Mouse (Mus musculus): ENCODE results near the gene Ppp1r1b. TPM values are rescaled to one million over a fixed set of nuclear protein-coding genes. Genes with fewer than 3 reads are reported as not detected.

Ppp1r1b gene
- polyA plus RNA-seq (2016; fragmentation: Nextera tagmentation; extraction: Ambion mirVana): 30.4 and 32.2 TPM in 2 replicates

DNA sequence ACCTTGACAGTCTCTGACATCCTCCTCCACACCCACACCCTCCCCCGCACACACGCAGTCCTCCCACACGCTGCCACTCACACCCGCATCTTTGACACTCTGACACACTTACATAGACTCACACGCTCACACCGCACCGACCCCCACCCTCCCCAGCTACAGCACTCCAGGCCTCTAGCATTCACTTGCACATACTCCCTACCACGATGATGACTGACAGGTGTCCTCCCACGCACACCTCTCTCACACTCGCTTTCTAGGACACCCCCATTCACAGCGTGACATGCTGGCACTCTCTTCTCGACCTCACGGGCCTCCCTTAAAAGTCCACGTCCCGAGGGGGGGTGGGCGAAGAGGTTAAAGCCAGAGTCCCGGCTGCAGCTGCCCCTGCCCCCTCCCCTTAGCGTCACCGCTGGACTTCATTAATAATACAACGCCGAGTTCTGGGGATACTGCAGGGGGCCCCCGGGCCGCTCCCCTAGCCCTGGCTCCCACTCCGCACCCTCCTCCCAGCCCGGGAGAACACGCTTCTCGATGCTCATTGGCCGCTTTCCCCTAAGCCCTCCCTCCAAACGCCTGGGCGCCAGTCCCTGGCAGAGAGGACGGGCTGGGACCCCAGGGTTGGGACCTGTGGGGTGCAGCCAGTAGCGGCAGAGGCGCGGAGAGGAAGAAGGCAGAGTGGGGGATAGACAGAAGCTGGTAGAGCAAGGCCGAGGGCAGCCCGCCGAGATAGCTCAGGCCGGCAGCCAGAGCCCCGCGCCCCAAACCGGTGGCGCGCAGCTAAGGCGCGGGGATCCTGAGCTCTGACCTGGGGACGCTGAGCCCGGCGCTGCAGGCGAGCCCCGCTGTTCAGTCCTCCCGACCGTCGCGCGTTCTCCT, at the start of gene Ppp1r1b:
Ppp1r1b (plus strand) TSS at position 322 of the 879 bp plus-strand sequence.
- ATAC-seq (ENCODE audit: insufficient number of reproducible peaks, low FRiP score): peak; percentile 53; the same call in 1 of the 2 replicates
- H3K4me2 ChIP-seq: peak within 1 kb of the TSS; percentile 90
- under 1% methylated on average over 55 of the region's 55 CpGs for WGBS
- peaks cover 80% of the 10 kb centered on the region for H3K27me3 ChIP-seq (replicated peaks)
- H3K9ac ChIP-seq: peak within 1 kb of the TSS; percentile 72
- H3K9me3 ChIP-seq (replicated peaks): no peaks in the 10 kb centered on the region
- H3K36me3 ChIP-seq: no peaks in the 10 kb centered on the region
- peak within 1 kb of the TSS; percentile 61 for H3K4me3 ChIP-seq
- no peak within 1 kb of the TSS for H3K27ac ChIP-seq (ENCODE audit: poor library complexity, severe bottlenecking)
- peaks cover 33% of the 10 kb centered on the region for H3K4me1 ChIP-seq (replicated peaks)

- no peaks in the 10 kb centered on the region for H3K9me3 ChIP-seq (replicated peaks)
- 0 out of 2 replicates have a peak overlapping the region, but pooled peaks have one; percentile 46 for H3K9ac ChIP-seq
- H3K4me2 ChIP-seq: no peak overlapping the region
- H3K27me3 ChIP-seq (replicated peaks): peaks cover 55% of the 10 kb centered on the region
- ATAC-seq (ENCODE audit: insufficient number of reproducible peaks, low FRiP score): no peak
- H3K4me3 ChIP-seq: no peak overlapping the region
- WGBS: 31% methylated on average over 10 of the region's 10 CpGs
- no peaks in the 10 kb centered on the region for H3K36me3 ChIP-seq
- H3K4me1 ChIP-seq (replicated peaks): peaks cover 25% of the 10 kb centered on the region
- no peak overlapping the region for H3K27ac ChIP-seq (ENCODE audit: poor library complexity, severe bottlenecking)
Measured at GRCm38 (mm10) chr11:98298484-98299205, 49.6 kb upstream of the Ppp1r1b start.

DNA sequence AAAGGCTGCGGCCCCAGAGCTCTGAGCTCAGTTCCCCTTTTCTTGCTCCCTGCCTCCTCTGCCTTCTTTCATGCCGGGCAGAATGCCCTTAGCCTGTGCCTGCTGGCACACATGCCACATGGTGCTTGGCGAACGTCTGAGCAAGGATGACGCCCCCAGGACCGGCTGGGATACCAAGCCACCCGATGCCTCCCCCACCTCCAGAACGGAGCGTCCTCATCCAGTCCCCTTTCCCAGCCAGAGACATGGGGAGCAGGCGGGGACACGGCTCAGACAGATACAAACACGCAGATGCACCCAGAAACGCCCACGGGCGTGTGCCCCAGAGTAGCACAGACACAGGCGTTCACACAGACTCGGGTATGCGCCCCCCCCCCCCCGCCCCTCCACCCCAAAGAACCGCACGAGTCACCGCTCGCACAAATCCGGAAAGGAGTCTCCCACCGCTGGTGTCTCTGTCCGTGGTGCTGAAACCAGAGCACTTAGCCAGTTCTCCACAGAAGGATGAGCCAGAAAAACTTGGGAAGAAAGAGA, 34.3 kb upstream of the Ppp1r1b start:
- Histone ChIP-seq H3K36me3 (no peaks in the 10 kb centered on the region), H3K9ac (no peak overlapping the region), H3K27ac (ENCODE audit: poor library complexity, severe bottlenecking) (no peak overlapping the region), H3K4me2 (peak overlapping the region; percentile 53), H3K4me3 (no peak overlapping the region), H3K4me1 (replicated peaks) (0 out of 2 replicates have a peak, but pooled peaks cover 4% of the 10 kb centered on the region), H3K9me3 (replicated peaks) (no peaks in the 10 kb centered on the region), H3K27me3 (replicated peaks) (peaks cover 98% of the 10 kb centered on the region)
- WGBS: 3% methylated on average over 26 of the region's 26 CpGs
- ATAC-seq (ENCODE audit: insufficient number of reproducible peaks, low FRiP score): no peak

GRCm38 (mm10) chr11:98317479-98317878, 30.7 kb upstream of the Ppp1r1b start:
- 4% methylated on average over 7 of the region's 7 CpGs for WGBS
- H3K4me2 ChIP-seq: no peak overlapping the region
- 0 out of 2 replicates have a peak, but pooled peaks cover 4% of the 10 kb centered on the region for H3K4me1 ChIP-seq (replicated peaks)
- no peak overlapping the region for H3K27ac ChIP-seq (ENCODE audit: poor library complexity, severe bottlenecking)
- ATAC-seq (ENCODE audit: insufficient number of reproducible peaks, low FRiP score): no peak
- H3K4me3 ChIP-seq: no peak overlapping the region
- no peaks in the 10 kb centered on the region for H3K36me3 ChIP-seq
- peaks cover 100% of the 10 kb centered on the region for H3K27me3 ChIP-seq (replicated peaks)
- no peaks in the 10 kb centered on the region for H3K9me3 ChIP-seq (replicated peaks)
- H3K9ac ChIP-seq: no peak overlapping the region

DNA sequence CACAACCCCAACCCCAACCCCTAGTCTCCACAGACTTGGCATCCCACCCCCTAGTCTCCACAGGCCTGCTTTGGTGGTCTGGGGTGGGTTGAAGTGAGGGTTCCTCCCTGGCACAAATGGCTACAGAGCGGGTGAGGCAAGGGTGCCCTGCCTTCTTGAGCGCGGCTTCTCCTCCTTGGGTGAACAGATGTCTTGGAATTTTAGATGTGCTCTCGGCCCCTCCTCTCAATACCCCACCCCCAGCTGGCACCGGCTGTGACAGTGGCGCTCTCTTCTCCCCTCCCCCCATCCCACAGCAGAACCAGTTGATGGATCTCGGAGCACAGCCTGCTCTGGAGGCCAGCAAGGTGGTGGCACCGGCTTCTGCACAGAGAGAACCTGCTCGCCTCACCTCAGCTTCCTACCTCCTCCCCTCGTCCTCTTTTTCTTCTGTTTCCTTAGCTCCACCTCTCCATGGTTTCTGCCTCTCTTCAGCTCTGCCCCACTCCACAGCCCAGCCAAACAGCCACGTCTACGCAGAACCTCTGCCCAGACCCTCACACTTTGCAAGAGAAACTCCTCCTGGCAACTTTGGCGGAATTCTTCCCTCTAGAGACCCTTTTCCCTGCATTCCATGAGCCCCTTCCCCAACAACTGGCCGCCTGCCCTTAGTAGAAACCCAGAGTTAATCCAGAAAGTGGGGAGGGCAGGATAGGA, 29.6 kb upstream of the Ppp1r1b start:
- Histone ChIP-seq H3K9me3 (replicated peaks) (no peaks in the 10 kb centered on the region), H3K4me3 (no peak overlapping the region), H3K27ac (ENCODE audit: poor library complexity, severe bottlenecking) (no peak overlapping the region), H3K4me1 (replicated peaks) (0 out of 2 replicates have a peak, but pooled peaks cover 4% of the 10 kb centered on the region), H3K27me3 (replicated peaks) (peaks cover 100% of the 10 kb centered on the region), H3K9ac (no peak overlapping the region), H3K36me3 (no peaks in the 10 kb centered on the region), H3K4me2 (no peak overlapping the region)
- WGBS: 2% methylated on average over 14 of the region's 14 CpGs
- ATAC-seq (ENCODE audit: insufficient number of reproducible peaks, low FRiP score): no peak

GRCm38 (mm10) chr11:98319120-98319519, 29.1 kb upstream of the Ppp1r1b start:
- peaks cover 100% of the 10 kb centered on the region for H3K27me3 ChIP-seq (replicated peaks)
- WGBS: 5% methylated on average over 15 of the region's 15 CpGs
- H3K27ac ChIP-seq (ENCODE audit: poor library complexity, severe bottlenecking): no peak overlapping the region
- no peaks in the 10 kb centered on the region for H3K4me1 ChIP-seq (replicated peaks)
- no peak overlapping the region for H3K9ac ChIP-seq
- ATAC-seq (ENCODE audit: insufficient number of reproducible peaks, low FRiP score): no peak
- H3K36me3 ChIP-seq: no peaks in the 10 kb centered on the region
- H3K4me3 ChIP-seq: no peak overlapping the region
- H3K9me3 ChIP-seq (replicated peaks): no peaks in the 10 kb centered on the region
- no peak overlapping the region for H3K4me2 ChIP-seq

DNA sequence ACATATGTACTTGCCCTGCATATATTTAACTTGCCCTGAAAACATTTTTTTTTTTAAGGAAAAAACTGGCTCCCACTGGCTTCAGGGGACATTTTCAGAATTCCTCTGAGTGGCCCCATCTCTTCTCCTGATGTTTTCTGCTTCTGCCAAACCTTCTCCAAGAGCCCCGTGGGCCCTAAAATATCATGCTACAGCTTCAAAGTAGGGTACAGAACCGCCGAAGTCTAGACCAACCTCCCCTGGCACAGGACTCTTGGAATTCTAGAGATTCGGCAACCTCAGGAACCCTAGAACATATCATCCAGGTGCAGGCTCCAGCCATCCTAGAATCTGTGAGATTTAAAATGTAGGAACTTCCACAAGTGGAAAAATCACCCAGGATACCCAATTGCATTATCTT, 28.7 kb upstream of the Ppp1r1b start:
- Histone ChIP-seq H3K9ac (no peak overlapping the region), H3K36me3 (no peaks in the 10 kb centered on the region), H3K4me3 (no peak overlapping the region), H3K27me3 (replicated peaks) (peaks cover 100% of the 10 kb centered on the region), H3K27ac (ENCODE audit: poor library complexity, severe bottlenecking) (no peak overlapping the region), H3K9me3 (replicated peaks) (no peaks in the 10 kb centered on the region), H3K4me1 (replicated peaks) (no peaks in the 10 kb centered on the region), H3K4me2 (no peak overlapping the region)
- WGBS: 18% methylated on average over 4 of the region's 4 CpGs
- ATAC-seq (ENCODE audit: insufficient number of reproducible peaks, low FRiP score): no peak

GRCm38 (mm10) chr11:98319944-98320343, 28.3 kb upstream of the Ppp1r1b start:
- peaks cover 100% of the 10 kb centered on the region for H3K27me3 ChIP-seq (replicated peaks)
- no peaks in the 10 kb centered on the region for H3K9me3 ChIP-seq (replicated peaks)
- WGBS: 15% methylated on average over 2 of the region's 2 CpGs
- H3K4me1 ChIP-seq (replicated peaks): no peaks in the 10 kb centered on the region
- no peak overlapping the region for H3K4me3 ChIP-seq
- no peak for ATAC-seq (ENCODE audit: insufficient number of reproducible peaks, low FRiP score)
- H3K36me3 ChIP-seq: no peaks in the 10 kb centered on the region
- H3K27ac ChIP-seq (ENCODE audit: poor library complexity, severe bottlenecking): no peak overlapping the region
- H3K9ac ChIP-seq: no peak overlapping the region
- H3K4me2 ChIP-seq: no peak overlapping the region

- Histone ChIP-seq H3K9ac (no peak overlapping the region), H3K4me3 (no peak overlapping the region), H3K9me3 (replicated peaks) (no peaks in the 10 kb centered on the region), H3K36me3 (no peaks in the 10 kb centered on the region), H3K4me2 (no peak overlapping the region), H3K4me1 (replicated peaks) (no peaks in the 10 kb centered on the region), H3K27ac (ENCODE audit: poor library complexity, severe bottlenecking) (no peak overlapping the region), H3K27me3 (replicated peaks) (peaks cover 100% of the 10 kb centered on the region)
- no peak for ATAC-seq (ENCODE audit: insufficient number of reproducible peaks, low FRiP score)
- WGBS: 13% methylated on average over 12 of the region's 12 CpGs
Measured at GRCm38 (mm10) chr11:98320381-98320780, 27.8 kb upstream of the Ppp1r1b start.

GRCm38 (mm10) chr11:98320806-98321676, 27.2 kb upstream of the Ppp1r1b start:
- H3K4me1 ChIP-seq (replicated peaks): no peaks in the 10 kb centered on the region
- WGBS: 1% methylated on average over 30 of the region's 30 CpGs
- H3K27me3 ChIP-seq (replicated peaks): peaks cover 100% of the 10 kb centered on the region
- H3K4me2 ChIP-seq: no peak overlapping the region
- no peak overlapping the region for H3K27ac ChIP-seq (ENCODE audit: poor library complexity, severe bottlenecking)
- no peaks in the 10 kb centered on the region for H3K9me3 ChIP-seq (replicated peaks)
- no peak for ATAC-seq (ENCODE audit: insufficient number of reproducible peaks, low FRiP score)
- H3K36me3 ChIP-seq: no peaks in the 10 kb centered on the region
- no peak overlapping the region for H3K4me3 ChIP-seq
- H3K9ac ChIP-seq: no peak overlapping the region
